Mouse (Mus musculus): Measurements from ENCODE around the gene Tunar. TPM values are rescaled to one million over a fixed set of nuclear protein-coding genes. Genes with fewer than 3 reads are reported as not detected.

Gene Tunar
- polyA plus RNA-seq, 1 experiment from 2014 or later: 0.16 TPM

- ATAC-seq (replicated peaks; ENCODE audit: low FRiP score) (no peak), DNase-seq (ENCODE audit: low spot score) (no peak)
- Histone ChIP-seq H3K4me1 (replicated peaks; ENCODE audit: control insufficient read depth, insufficient read depth, low read length) (no peaks in the 10 kb centered on the region), H3K9me3 (ENCODE audit: control insufficient read depth, low read length) (no peaks in the 10 kb centered on the region), H3K36me3 (ENCODE audit: control insufficient read depth, insufficient read depth, low read length) (no peaks in the 10 kb centered on the region), H3K4me3 (ENCODE audit: low read depth, low read length) (peak overlapping the region; percentile 55), H3K4me2 (peak overlapping the region; percentile 77), H3K27me3 (replicated peaks; ENCODE audit: control insufficient read depth, insufficient read depth, low read length) (peaks cover 39% of the 10 kb centered on the region), H3K27ac (ENCODE audit: low read depth, low read length) (no peak overlapping the region), H3K9ac (ENCODE audit: low read depth, low read length) (no peak overlapping the region)
- WGBS: 5% methylated on average over 31 of the region's 31 CpGs
These were observed 3.8 kb downstream of the Tunar start for GRCm38 (mm10) chr12:105337290-105338005.

GRCm38 (mm10) chr12:105338256-105338977 lies 4.7 kb downstream of the Tunar start:
- Histone ChIP-seq H3K9me3 (ENCODE audit: control insufficient read depth, low read length) (no peaks in the 10 kb centered on the region), H3K27me3 (replicated peaks; ENCODE audit: control insufficient read depth, insufficient read depth, low read length) (peaks cover 39% of the 10 kb centered on the region), H3K4me1 (replicated peaks; ENCODE audit: control insufficient read depth, insufficient read depth, low read length) (no peaks in the 10 kb centered on the region), H3K4me3 (ENCODE audit: low read depth, low read length) (no peak overlapping the region), H3K27ac (ENCODE audit: low read depth, low read length) (no peak overlapping the region), H3K4me2 (no peak overlapping the region), H3K9ac (ENCODE audit: low read depth, low read length) (no peak overlapping the region), H3K36me3 (ENCODE audit: control insufficient read depth, insufficient read depth, low read length) (no peaks in the 10 kb centered on the region)
- 71% methylated on average over 11 of the region's 11 CpGs for WGBS
- ATAC-seq (replicated peaks; ENCODE audit: low FRiP score) (no peak), DNase-seq (ENCODE audit: low spot score) (no peak)

GRCm38 (mm10) chr12:105341523-105341922 lies 7.9 kb downstream of the Tunar start:
- WGBS: 47% methylated on average over 9 of the region's 9 CpGs
- Histone ChIP-seq H3K4me2 (no peak overlapping the region), H3K36me3 (ENCODE audit: control insufficient read depth, insufficient read depth, low read length) (no peaks in the 10 kb centered on the region), H3K27me3 (replicated peaks; ENCODE audit: control insufficient read depth, insufficient read depth, low read length) (peaks cover 25% of the 10 kb centered on the region), H3K4me3 (ENCODE audit: low read depth, low read length) (no peak overlapping the region), H3K4me1 (replicated peaks; ENCODE audit: control insufficient read depth, insufficient read depth, low read length) (no peaks in the 10 kb centered on the region), H3K9me3 (ENCODE audit: control insufficient read depth, low read length) (no peaks in the 10 kb centered on the region), H3K9ac (ENCODE audit: low read depth, low read length) (no peak overlapping the region), H3K27ac (ENCODE audit: low read depth, low read length) (no peak overlapping the region)
- ATAC-seq (replicated peaks; ENCODE audit: low FRiP score) (no peak), DNase-seq (ENCODE audit: low spot score) (no peak)

- ATAC-seq (replicated peaks; ENCODE audit: low FRiP score): no peak
- no peak for DNase-seq (ENCODE audit: low spot score)
These were observed 10.8 kb downstream of the Tunar start for GRCm38 (mm10) chr12:105344460-105344859.

GRCm38 (mm10) chr12:105346861-105347260 lies 13.2 kb downstream of the Tunar start:
- no peak overlapping the region for H3K27ac ChIP-seq (ENCODE audit: low read depth, low read length)
- H3K27me3 ChIP-seq (replicated peaks; ENCODE audit: control insufficient read depth, insufficient read depth, low read length): no peaks in the 10 kb centered on the region
- no peaks in the 10 kb centered on the region for H3K4me1 ChIP-seq (replicated peaks; ENCODE audit: control insufficient read depth, insufficient read depth, low read length)
- no peak overlapping the region for H3K4me2 ChIP-seq
- H3K4me3 ChIP-seq (ENCODE audit: low read depth, low read length): no peak overlapping the region
- H3K36me3 ChIP-seq (ENCODE audit: control insufficient read depth, insufficient read depth, low read length): no peaks in the 10 kb centered on the region
- no peak overlapping the region for H3K9ac ChIP-seq (ENCODE audit: low read depth, low read length)
- 58% methylated on average over 4 of the region's 4 CpGs for WGBS
- ATAC-seq (replicated peaks; ENCODE audit: low FRiP score) (no peak), DNase-seq (ENCODE audit: low spot score) (no peak)
- H3K9me3 ChIP-seq (ENCODE audit: control insufficient read depth, low read length): no peaks in the 10 kb centered on the region

More at GRCm38 (mm10) chr12:105344460-105344859, 10.8 kb downstream of the Tunar start:
- no peaks in the 10 kb centered on the region for H3K27me3 ChIP-seq (replicated peaks; ENCODE audit: control insufficient read depth, insufficient read depth, low read length)
- H3K4me2 ChIP-seq: no peak overlapping the region
- H3K36me3 ChIP-seq (ENCODE audit: control insufficient read depth, insufficient read depth, low read length): no peaks in the 10 kb centered on the region
- no peaks in the 10 kb centered on the region for H3K4me1 ChIP-seq (replicated peaks; ENCODE audit: control insufficient read depth, insufficient read depth, low read length)
- H3K9me3 ChIP-seq (ENCODE audit: control insufficient read depth, low read length): no peaks in the 10 kb centered on the region
- no peak overlapping the region for H3K4me3 ChIP-seq (ENCODE audit: low read depth, low read length)
- H3K9ac ChIP-seq (ENCODE audit: low read depth, low read length): no peak overlapping the region
- 83% methylated on average over 7 of the region's 7 CpGs for WGBS
- no peak overlapping the region for H3K27ac ChIP-seq (ENCODE audit: low read depth, low read length)

- no peak overlapping the region for H3K4me2 ChIP-seq
- no peaks in the 10 kb centered on the region for H3K4me1 ChIP-seq (replicated peaks; ENCODE audit: control insufficient read depth, insufficient read depth, low read length)
- no peak for DNase-seq (ENCODE audit: low spot score)
- no peaks in the 10 kb centered on the region for H3K36me3 ChIP-seq (ENCODE audit: control insufficient read depth, insufficient read depth, low read length)
- 76% methylated on average over 13 of the region's 13 CpGs for WGBS
- no peaks in the 10 kb centered on the region for H3K27me3 ChIP-seq (replicated peaks; ENCODE audit: control insufficient read depth, insufficient read depth, low read length)
- no peak for ATAC-seq (replicated peaks; ENCODE audit: low FRiP score)
- H3K27ac ChIP-seq (ENCODE audit: low read depth, low read length): no peak overlapping the region
- no peaks in the 10 kb centered on the region for H3K9me3 ChIP-seq (ENCODE audit: control insufficient read depth, low read length)
- no peak overlapping the region for H3K9ac ChIP-seq (ENCODE audit: low read depth, low read length)
- H3K4me3 ChIP-seq (ENCODE audit: low read depth, low read length): no peak overlapping the region
These were observed 13.6 kb downstream of the Tunar start for GRCm38 (mm10) chr12:105347261-105347660.

GRCm38 (mm10) chr12:105354266-105354665 lies 20.6 kb downstream of the Tunar start:
- H3K4me1 ChIP-seq (replicated peaks; ENCODE audit: control insufficient read depth, insufficient read depth, low read length): no peaks in the 10 kb centered on the region
- H3K27ac ChIP-seq (ENCODE audit: low read depth, low read length): no peak overlapping the region
- H3K4me2 ChIP-seq: no peak overlapping the region
- no peak for DNase-seq (ENCODE audit: low spot score)
- H3K4me3 ChIP-seq (ENCODE audit: low read depth, low read length): no peak overlapping the region
- no peaks in the 10 kb centered on the region for H3K9me3 ChIP-seq (ENCODE audit: control insufficient read depth, low read length)
- no peak for ATAC-seq (replicated peaks; ENCODE audit: low FRiP score)
- no peaks in the 10 kb centered on the region for H3K27me3 ChIP-seq (replicated peaks; ENCODE audit: control insufficient read depth, insufficient read depth, low read length)
- no peaks in the 10 kb centered on the region for H3K36me3 ChIP-seq (ENCODE audit: control insufficient read depth, insufficient read depth, low read length)
- WGBS: 79% methylated on average over 9 of the region's 9 CpGs
- H3K9ac ChIP-seq (ENCODE audit: low read depth, low read length): no peak overlapping the region

GRCm38 (mm10) chr12:105354772-105355171 lies 21.1 kb downstream of the Tunar start:
- Histone ChIP-seq H3K9me3 (ENCODE audit: control insufficient read depth, low read length) (no peaks in the 10 kb centered on the region), H3K27me3 (replicated peaks; ENCODE audit: control insufficient read depth, insufficient read depth, low read length) (no peaks in the 10 kb centered on the region), H3K4me1 (replicated peaks; ENCODE audit: control insufficient read depth, insufficient read depth, low read length) (no peaks in the 10 kb centered on the region), H3K9ac (ENCODE audit: low read depth, low read length) (no peak overlapping the region), H3K4me3 (ENCODE audit: low read depth, low read length) (no peak overlapping the region), H3K27ac (ENCODE audit: low read depth, low read length) (no peak overlapping the region), H3K4me2 (no peak overlapping the region), H3K36me3 (ENCODE audit: control insufficient read depth, insufficient read depth, low read length) (no peaks in the 10 kb centered on the region)
- WGBS: 75% methylated on average over 8 of the region's 8 CpGs
- DNase-seq (ENCODE audit: low spot score) (no peak), ATAC-seq (replicated peaks; ENCODE audit: low FRiP score) (no peak)

GRCm38 (mm10) chr12:105356781-105357180 lies 23.1 kb downstream of the Tunar start:
- WGBS: 84% methylated on average over 13 of the region's 13 CpGs
- H3K27me3 ChIP-seq (replicated peaks; ENCODE audit: control insufficient read depth, insufficient read depth, low read length): no peaks in the 10 kb centered on the region
- ATAC-seq (replicated peaks; ENCODE audit: low FRiP score): no peak

More at GRCm38 (mm10) chr12:105356781-105357180, 23.1 kb downstream of the Tunar start:
- Histone ChIP-seq H3K4me1 (replicated peaks; ENCODE audit: control insufficient read depth, insufficient read depth, low read length) (no peaks in the 10 kb centered on the region), H3K9ac (ENCODE audit: low read depth, low read length) (no peak overlapping the region), H3K4me2 (no peak overlapping the region), H3K36me3 (ENCODE audit: control insufficient read depth, insufficient read depth, low read length) (no peaks in the 10 kb centered on the region), H3K4me3 (ENCODE audit: low read depth, low read length) (no peak overlapping the region), H3K27ac (ENCODE audit: low read depth, low read length) (no peak overlapping the region), H3K9me3 (ENCODE audit: control insufficient read depth, low read length) (no peaks in the 10 kb centered on the region)
- DNase-seq (ENCODE audit: low spot score): no peak

Data from liver, embryonic 11.5 days (tissue).